Mouse (Mus musculus): Measurements from ENCODE around the gene Zswim8.

DNA sequence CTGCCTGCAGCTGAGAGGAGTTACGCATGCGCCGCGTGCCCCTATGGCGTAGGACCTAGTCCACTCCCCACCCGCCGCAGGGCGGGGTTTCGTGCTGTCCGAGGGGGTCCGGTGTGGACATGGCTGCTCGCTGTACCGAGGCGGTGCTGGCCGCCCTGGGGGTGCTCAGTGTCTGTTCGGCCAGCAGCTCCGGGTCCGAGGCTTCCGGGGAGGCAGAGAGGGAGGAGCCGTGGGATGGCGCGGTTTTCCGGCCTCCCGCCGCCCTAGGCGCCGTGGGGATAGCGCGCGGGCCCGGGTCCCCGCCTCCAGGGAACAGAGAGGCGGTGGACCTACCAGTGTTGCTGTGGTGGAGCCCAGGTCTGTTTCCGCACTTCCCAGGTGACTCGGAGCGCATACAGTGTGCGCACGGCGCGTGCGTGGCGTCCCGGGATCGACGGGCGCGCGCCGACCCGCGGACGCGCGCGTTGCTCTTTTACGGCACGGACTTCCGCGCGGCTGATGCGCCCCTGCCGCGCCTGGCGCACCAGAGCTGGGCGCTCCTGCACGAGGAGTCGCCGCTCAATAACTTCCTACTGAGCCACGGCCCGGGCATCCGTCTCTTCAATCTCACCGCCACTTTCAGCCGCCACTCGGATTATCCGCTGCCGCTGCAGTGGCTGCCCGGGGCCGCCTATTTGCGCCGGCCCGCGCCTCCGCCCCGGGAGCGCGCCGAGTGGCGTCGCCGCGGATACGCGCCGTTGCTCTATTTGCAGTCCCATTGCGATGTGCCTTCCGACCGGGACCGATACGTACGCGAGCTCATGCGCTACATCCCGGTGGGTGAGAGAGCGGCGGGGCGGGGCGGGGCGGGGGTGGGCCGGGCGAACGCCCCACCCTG lies 12.2 kb upstream of the Zswim8 start, which contains the start of gene Fut11:
- no peak for TF ChIP-seq CTCF (conservative IDR thresholded peaks at IDR 0.05; ENCODE audit: insufficient read depth, insufficient read length, low read depth, low read length)
- peak; percentile 48 for TF ChIP-seq POLR2A (IDR thresholded peaks at IDR 0.05; ENCODE audit: low read depth, low read length)
